Mouse (Mus musculus) ES-Bruce4 (cell line): ENCODE measurements around the gene Zbtb48.
A peak's percentile ranks its signal among the peaks of the same experiment; 100 is the strongest.

Experiments used
- CTCF ChIP-seq: IDR thresholded peaks from one replicate; pipeline ENCODE4 v1.8.1; 2011; ENCODE audit warnings: low read depth, low read length
- EP300 ChIP-seq: IDR thresholded peaks from 2 replicates; pipeline ENCODE4 v1.6.1; 2011; ENCODE audit warnings: low read depth, low read length; ENCODE audit not compliant: insufficient read depth
- POLR2A ChIP-seq: IDR thresholded peaks from one replicate; pipeline ENCODE4 v1.8.1; 2011; ENCODE audit warnings: low read length; ENCODE audit not compliant: insufficient read depth

DNA sequence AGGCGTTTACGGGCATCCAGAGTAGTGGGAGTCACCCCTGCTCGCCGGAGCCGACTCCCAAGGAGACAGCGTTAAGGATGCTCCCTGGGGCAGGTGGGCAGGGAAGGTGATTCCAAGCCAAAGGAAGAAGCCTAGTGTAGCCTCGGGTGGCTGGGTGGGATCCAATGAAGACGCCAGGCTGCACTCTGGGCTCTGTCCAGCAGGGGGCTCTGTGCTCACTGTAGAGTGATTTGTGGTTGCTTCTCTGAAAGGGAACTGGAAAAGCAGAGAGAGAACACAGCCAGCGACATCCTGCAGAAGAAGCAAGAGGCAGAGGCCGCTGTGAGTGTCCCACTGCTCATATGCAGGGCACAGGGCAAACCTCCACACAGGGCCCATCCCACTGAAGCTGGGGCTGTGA, 49.7 kb downstream of the Zbtb48 start:
- TF ChIP-seq POLR2A (no peak), CTCF (peak; percentile 85), EP300 (no peak)
